Mouse (Mus musculus) CH12.LX (cell line): ENCODE measurements around the gene Epha10. TPM values are rescaled to one million over a fixed set of nuclear protein-coding genes. Genes with fewer than 3 reads are reported as not detected.

Source experiments
- DNase-seq: peaks from one replicate; pipeline ENCODE4 v3.0.0-alpha.2; 2013; ENCODE audit errors: extremely low read depth
- H3K27ac ChIP-seq: 2 replicates; pipeline ENCODE4 v1.5.1; 2012; ENCODE audit warnings: low read depth, mild to moderate bottlenecking, control low read depth, moderate library complexity; ENCODE audit not compliant: insufficient read depth
- H3K27me3 ChIP-seq: replicated peaks from 2 replicates; pipeline ENCODE3; 2012; ENCODE audit warnings: inconsistent platforms
- H3K36me3 ChIP-seq, 2 experiments: replicated peaks in 1 of 2; 2 replicates each; pipeline versions ENCODE3 to v1.6.1; 2012; ENCODE audit warnings: inconsistent platforms in 1 of 2, low read length in 1 of 2, mild to moderate bottlenecking in 1 of 2, mixed read lengths in 1 of 2, moderate library complexity in 1 of 2; ENCODE audit not compliant: control insufficient read depth in 1 of 2, insufficient read depth in 1 of 2
- H3K4me1 ChIP-seq, 2 experiments: 2 replicates each; pipeline ENCODE4 v1.6.1; 2012; ENCODE audit warnings: inconsistent platforms in 1 of 2, moderate library complexity in 1 of 2; ENCODE audit not compliant: insufficient read depth in 2 of 2, control insufficient read depth in 1 of 2
- H3K4me2 ChIP-seq: 2 replicates; pipeline ENCODE4 v1.6.1; 2012; ENCODE audit warnings: low read depth, mild to moderate bottlenecking, control low read depth; ENCODE audit not compliant: poor library complexity, insufficient read depth, severe bottlenecking
- H3K4me3 ChIP-seq, 3 experiments: fragments of 150-350 bp in 1 of 3; sonication (generic) in 1 of 3; replicated peaks in 1 of 3; 2 replicates each; pipeline versions ENCODE3 to v1.5.1; 2011 to 2012; ENCODE audit warnings: low read depth in 2 of 3, low read length in 2 of 3, mild to moderate bottlenecking in 2 of 3, moderate library complexity in 2 of 3, control low read depth in 1 of 3, improper control_type of control experiment in 1 of 3, inconsistent platforms in 1 of 3, mixed read lengths in 1 of 3; ENCODE audit not compliant: poor library complexity in 1 of 3
- H3K79me2 ChIP-seq: replicated peaks from 2 replicates; pipeline ENCODE4 v1.6.1; 2012; ENCODE audit warnings: mild to moderate bottlenecking, moderate library complexity; ENCODE audit not compliant: control insufficient read depth, poor library complexity, insufficient read depth, severe bottlenecking; ENCODE audit errors: extremely low read depth
- H3K9ac ChIP-seq: 2 replicates; pipeline ENCODE4 v1.6.1; 2012; ENCODE audit warnings: low read depth, mild to moderate bottlenecking, control low read depth, moderate library complexity; ENCODE audit not compliant: insufficient read depth
- H3K9me3 ChIP-seq: replicated peaks from 2 replicates; pipeline ENCODE3; 2012; ENCODE audit warnings: low read length, inconsistent platforms, mixed read lengths
- BHLHE40 ChIP-seq: IDR thresholded peaks from 2 replicates; pipeline ENCODE4 v1.6.1; 2011; ENCODE audit warnings: mild to moderate bottlenecking, low read depth, low read length, improper control_type of control experiment
- CHD1 ChIP-seq: IDR thresholded peaks from 2 replicates; pipeline ENCODE4 v1.6.1; 2012; ENCODE audit warnings: low read depth, low read length, improper control_type of control experiment, inconsistent platforms
- CHD2 ChIP-seq: IDR thresholded peaks from 2 replicates; pipeline ENCODE4 v1.6.1; 2011; ENCODE audit warnings: low read length, improper control_type of control experiment
- E2F4 ChIP-seq: IDR thresholded peaks from 2 replicates; pipeline ENCODE4 v1.6.1; 2011; ENCODE audit warnings: low read depth, low read length, improper control_type of control experiment; ENCODE audit not compliant: insufficient replicate concordance
- EP300 ChIP-seq: IDR thresholded peaks from 2 replicates; pipeline ENCODE4 v1.6.1; 2011; ENCODE audit warnings: low read length, improper control_type of control experiment
- ETS1 ChIP-seq: conservative IDR thresholded peaks from 2 replicates; pipeline ENCODE4 v1.6.1; 2012; ENCODE audit warnings: low read depth, mild to moderate bottlenecking, inconsistent platforms, low read length, improper control_type of control experiment, moderate library complexity
- HCFC1 ChIP-seq: IDR thresholded peaks from 2 replicates; pipeline ENCODE4 v1.6.1; 2012; ENCODE audit warnings: low read depth, mild to moderate bottlenecking, inconsistent platforms, low read length, improper control_type of control experiment
- IRF4 ChIP-seq: IDR thresholded peaks from 2 replicates; pipeline ENCODE4 v1.6.1; 2014; ENCODE audit warnings: low read depth, mild to moderate bottlenecking, inconsistent platforms, low read length, improper control_type of control experiment
- JUN ChIP-seq: IDR thresholded peaks from 2 replicates; pipeline ENCODE4 v1.6.1; 2011; ENCODE audit warnings: low read depth, mild to moderate bottlenecking, low read length, improper control_type of control experiment, moderate library complexity; ENCODE audit not compliant: insufficient read depth
- JUND ChIP-seq: conservative IDR thresholded peaks from 2 replicates; pipeline ENCODE4 v1.6.1; 2011; ENCODE audit warnings: low read depth, low read length, improper control_type of control experiment
- KAT2A ChIP-seq: IDR thresholded peaks from 2 replicates; pipeline ENCODE4 v1.6.1; 2012; ENCODE audit warnings: low read length, improper control_type of control experiment, inconsistent platforms; ENCODE audit not compliant: insufficient replicate concordance
- MAFK ChIP-seq: IDR thresholded peaks from 2 replicates; pipeline ENCODE4 v1.6.1; 2011; ENCODE audit warnings: low read length, improper control_type of control experiment; ENCODE audit not compliant: insufficient replicate concordance
- MEF2A ChIP-seq: IDR thresholded peaks from 2 replicates; pipeline ENCODE4 v1.6.1; 2014; ENCODE audit warnings: low read depth, mild to moderate bottlenecking, inconsistent platforms, low read length, improper control_type of control experiment, borderline replicate concordance
- MXI1 ChIP-seq: IDR thresholded peaks from 2 replicates; pipeline ENCODE4 v1.6.1; 2011; ENCODE audit warnings: mild to moderate bottlenecking, low read depth, low read length, improper control_type of control experiment
- MYC ChIP-seq: IDR thresholded peaks from 2 replicates; pipeline ENCODE4 v1.6.1; 2011; ENCODE audit warnings: low read depth, mild to moderate bottlenecking, improper control_type of control experiment, low read length
- NRF1 ChIP-seq: IDR thresholded peaks from 2 replicates; pipeline ENCODE4 v1.6.1; 2014; ENCODE audit warnings: low read depth, mild to moderate bottlenecking, inconsistent platforms, low read length, improper control_type of control experiment, moderate library complexity
- PAX5 ChIP-seq: IDR thresholded peaks from 2 replicates; pipeline ENCODE4 v1.6.1; 2012; ENCODE audit warnings: low read length, inconsistent platforms, mixed read lengths
- POLR2A ChIP-seq: IDR thresholded peaks from 2 replicates; pipeline ENCODE4 v1.6.1; 2011; ENCODE audit warnings: low read depth, mild to moderate bottlenecking, improper control_type of control experiment, low read length
- POLR2AphosphoS2 ChIP-seq: IDR thresholded peaks from 2 replicates; pipeline ENCODE4 v1.6.1; 2011; ENCODE audit warnings: low read depth, low read length, improper control_type of control experiment
- RAD21 ChIP-seq: IDR thresholded peaks from 2 replicates; pipeline ENCODE4 v1.6.1; 2011; ENCODE audit warnings: low read depth, mild to moderate bottlenecking, low read length, improper control_type of control experiment, moderate library complexity
- RCOR1 ChIP-seq: conservative IDR thresholded peaks from 2 replicates; pipeline ENCODE4 v1.6.1; 2012; ENCODE audit warnings: low read depth, mild to moderate bottlenecking, inconsistent platforms, low read length, improper control_type of control experiment
- SMC3 ChIP-seq: IDR thresholded peaks from 2 replicates; pipeline ENCODE4 v1.6.1; 2011; ENCODE audit warnings: low read depth, low read length, improper control_type of control experiment
- TBP ChIP-seq: conservative IDR thresholded peaks from 2 replicates; pipeline ENCODE4 v1.6.1; 2011; ENCODE audit warnings: low read depth, low read length, improper control_type of control experiment
- TCF12 ChIP-seq: IDR thresholded peaks from 2 replicates; pipeline ENCODE4 v1.6.1; 2014; ENCODE audit warnings: low read depth, mild to moderate bottlenecking, inconsistent platforms, low read length, improper control_type of control experiment
- UBTF ChIP-seq: IDR thresholded peaks from 2 replicates; pipeline ENCODE4 v1.6.1; 2012; ENCODE audit warnings: low read depth, mild to moderate bottlenecking, inconsistent platforms, low read length, improper control_type of control experiment, moderate library complexity
- USF1 ChIP-seq: IDR thresholded peaks from 2 replicates; pipeline ENCODE4 v1.6.1; 2014; ENCODE audit warnings: low read depth, mild to moderate bottlenecking, inconsistent platforms, low read length, improper control_type of control experiment
- USF2 ChIP-seq: conservative IDR thresholded peaks from 2 replicates; pipeline ENCODE4 v1.6.1; 2011; ENCODE audit warnings: low read depth, low read length, improper control_type of control experiment
- ZC3H11A ChIP-seq: IDR thresholded peaks from 2 replicates; pipeline ENCODE4 v1.6.1; 2012; ENCODE audit warnings: low read depth, mild to moderate bottlenecking, inconsistent platforms, low read length, improper control_type of control experiment
- ZNF384 ChIP-seq: IDR thresholded peaks from 2 replicates; pipeline ENCODE4 v1.6.1; 2012; ENCODE audit warnings: low read depth, low read length, improper control_type of control experiment, inconsistent platforms
- dilution Hi-C: fragments of 300-500 bp; cut with MboI; formaldehyde crosslinking; loops from 2 replicates; pipeline ENCODE4 v1.14.3; 2020; ENCODE audit warnings: low sequenced_read_pairs; ENCODE audit not compliant: extremely low pct_unique_long_range_greater_than_20kb, extremely low pct_ligation_motif_present
- in situ Hi-C: fragments of 300-500 bp; cut with MboI; formaldehyde crosslinking; loops from 3 replicates; pipeline ENCODE4 v1.14.3; 2019; ENCODE audit warnings: low sequenced_read_pairs, low pct_ligation_motif_present, low pct_unique_long_range_greater_than_20kb, mixed read lengths
- polyA plus RNA-seq: library from polyadenylated mRNA; unstranded; fragments of >175 nt; gene quantifications from 2 replicates; pipeline ENCODE4 v1.2.1, GENCODE M21; 2012; ENCODE audit warnings: low read depth; ENCODE audit not compliant: insufficient read length
- total RNA-seq, 2 experiments: library from RNA; depleted of rRNA; stranded (reverse); fragments of 300-350 nt in 1 of 2; fragments of >200 nt in 1 of 2; gene quantifications; 2 replicates each; pipeline ENCODE4 v1.2.3; 2012 to 2014

The Epha10 gene
- total and polyA plus RNA-seq, 3 experiments = not detected

- in situ Hi-C loops (no loop called here), dilution Hi-C loops (no loop called here)
- Histone ChIP-seq H3K9me3 (no peaks in the 10 kb centered on the region), H3K4me2 (no peak overlapping the region), H3K27me3 (no peaks in the 10 kb centered on the region), H3K4me3 (no peak overlapping the region), H3K79me2 (peaks cover 10% of the 10 kb centered on the region), H3K27ac (no peak overlapping the region), H3K4me1 (peaks cover 4 to 7% of the 10 kb centered on the region in 2 experiments; a peak in 2 of 4 replicates), H3K36me3 (peaks cover 68 to 83% of the 10 kb centered on the region in 2 experiments), H3K9ac (no peak overlapping the region)
- DNase-seq = peak; percentile 13
- no peak for TF ChIP-seq ZC3H11A
- no peak for TF ChIP-seq HCFC1
- TF ChIP-seq IRF4 = peak; percentile 58; the same call in 1 of the 2 replicates
- TF ChIP-seq CHD1 = no peak
- TF ChIP-seq MYC = 0 out of 2 replicates have a peak, but pooled peaks have one; percentile 27
- no peak for TF ChIP-seq KAT2A
- TF ChIP-seq MXI1 = peak; percentile 61; the same call in 1 of the 2 replicates
- no peak for TF ChIP-seq USF1
- peak; percentile 56; the same call in 1 of the 2 replicates for TF ChIP-seq EP300
- no peak for TF ChIP-seq RCOR1
- TF ChIP-seq POLR2AphosphoS2 = no peak
- peak; percentile 69; the same call in 1 of the 2 replicates for TF ChIP-seq JUND
- TF ChIP-seq USF2 = no peak
- TF ChIP-seq NRF1 = no peak
- no peak for TF ChIP-seq UBTF
- TF ChIP-seq BHLHE40 = peak; percentile 24; the same call in 1 of the 2 replicates
- TF ChIP-seq POLR2A = no peak
- no peak for TF ChIP-seq CHD2
- TF ChIP-seq SMC3 = no peak
- TF ChIP-seq ZNF384 = no peak
- no peak for TF ChIP-seq MEF2A
- no peak for TF ChIP-seq TCF12
- TF ChIP-seq TBP = no peak
- no peak for TF ChIP-seq PAX5
- no peak; the same call in 1 of the 2 replicates for TF ChIP-seq ETS1
- peak; percentile 32; the same call in 1 of the 2 replicates for TF ChIP-seq JUN
- TF ChIP-seq RAD21 = no peak
- TF ChIP-seq E2F4 = no peak
- no peak for TF ChIP-seq MAFK
These were observed 47.4 kb downstream of the Epha10 start for GRCm38 (mm10) chr4:124928102-124928501.
